Mouse (Mus musculus): Measurements from ENCODE around the gene Tmem41b.

GRCm38 (mm10) chr7:109928365-109928764 lies 58.4 kb downstream of the Tmem41b start:
- TF ChIP-seq POLR2A (IDR thresholded peaks at IDR 0.05; ENCODE audit: low read depth, low read length): no peak
- TF ChIP-seq CTCF (conservative IDR thresholded peaks at IDR 0.05; ENCODE audit: insufficient read depth, insufficient read length, low read depth, low read length): no peak

Measured in kidney, adult 2 months (tissue).